Mouse (Mus musculus): ENCODE data around the gene Arl5b.

GRCm38 (mm10) chr2:15026817-15027216 lies 22.4 kb upstream of the Arl5b start:
- TF ChIP-seq CTCF (IDR thresholded peaks at IDR 0.05; ENCODE audit: low read depth) (no peak), EP300 (IDR thresholded peaks at IDR 0.05; ENCODE audit: low read depth) (no peak)

All from liver, embryonic 14.5 days (tissue).